Mouse (Mus musculus): Measurements from ENCODE around the gene Ankrd44. TPM values are rescaled to one million over a fixed set of nuclear protein-coding genes. Genes with fewer than 3 reads are reported as not detected.

Gene Ankrd44
- polyA plus RNA-seq, 1 experiment: 4.6 TPM

GRCm38 (mm10) chr1:54637340-54637739, 288.8 kb downstream of the Ankrd44 start:
- Histone ChIP-seq H3K27me3 (ENCODE audit: control insufficient read depth, insufficient read depth, insufficient read length) (no peaks in the 10 kb centered on the region), H3ac (ENCODE audit: control insufficient read depth, insufficient read length) (no peak overlapping the region), H3K36me3 (ENCODE audit: control insufficient read depth, insufficient read depth) (no peaks in the 10 kb centered on the region), H3K79me2 (ENCODE audit: control insufficient read depth, insufficient read depth) (no peaks in the 10 kb centered on the region), H3K4me2 (ENCODE audit: low read depth) (no peak overlapping the region), H3K4me3 (no peak overlapping the region)
- TF ChIP-seq SRF (IDR thresholded peaks at IDR 0.05; ENCODE audit: control insufficient read depth, insufficient read length, low read depth) (no peak), TCF12 (IDR thresholded peaks at IDR 0.05; ENCODE audit: insufficient read depth, poor library complexity, severe bottlenecking) (no peak), TCF3 (IDR thresholded peaks at IDR 0.05; ENCODE audit: insufficient read length, low read depth) (no peak), CEBPB (IDR thresholded peaks at IDR 0.05; ENCODE audit: insufficient read depth, poor library complexity, severe bottlenecking) (no peak), MYOG (IDR thresholded peaks at IDR 0.05; ENCODE audit: control insufficient read depth in 1 of 3, insufficient read depth in 1 of 3, insufficient read length in 2 of 3, low read depth in 2 of 3) (no peak), MYOD1 (IDR thresholded peaks at IDR 0.05; ENCODE audit: control insufficient read depth in 1 of 3, insufficient read length in 2 of 3, low read depth in 2 of 3) (no peak), USF1 (IDR thresholded peaks at IDR 0.05; ENCODE audit: low read depth) (no peak), POLR2AphosphoS2 (IDR thresholded peaks at IDR 0.05; ENCODE audit: insufficient read length, low read depth) (no peak), POLR2A (IDR thresholded peaks at IDR 0.05; ENCODE audit: insufficient read length, low read depth) (no peak), REST (IDR thresholded peaks at IDR 0.05; ENCODE audit: insufficient read depth, insufficient read length) (no peak), MAX (IDR thresholded peaks at IDR 0.05; ENCODE audit: low read depth) (no peak), E2F4 (IDR thresholded peaks at IDR 0.05; ENCODE audit: insufficient read depth) (no peak)

- Histone ChIP-seq H3K79me2 (ENCODE audit: control insufficient read depth, insufficient read depth) (no peaks in the 10 kb centered on the region), H3K36me3 (ENCODE audit: control insufficient read depth, insufficient read depth) (no peaks in the 10 kb centered on the region)
Measured at GRCm38 (mm10) chr1:54629106-54629505, 297.1 kb downstream of the Ankrd44 start.

GRCm38 (mm10) chr1:54614963-54615362, 311.2 kb downstream of the Ankrd44 start:
- TF ChIP-seq E2F4 (IDR thresholded peaks at IDR 0.05; ENCODE audit: insufficient read depth): no peak
- TF ChIP-seq MYOG (IDR thresholded peaks at IDR 0.05; ENCODE audit: control insufficient read depth in 1 of 3, insufficient read depth in 1 of 3, insufficient read length in 2 of 3, low read depth in 2 of 3): no peak
- TF ChIP-seq SRF (IDR thresholded peaks at IDR 0.05; ENCODE audit: control insufficient read depth, insufficient read length, low read depth): no peak
- no peak for TF ChIP-seq REST (IDR thresholded peaks at IDR 0.05; ENCODE audit: insufficient read depth, insufficient read length)
- no peak for TF ChIP-seq TCF12 (IDR thresholded peaks at IDR 0.05; ENCODE audit: insufficient read depth, poor library complexity, severe bottlenecking)
- TF ChIP-seq MYOD1 (IDR thresholded peaks at IDR 0.05; ENCODE audit: control insufficient read depth in 1 of 3, insufficient read length in 2 of 3, low read depth in 2 of 3): no peak
- TF ChIP-seq USF1 (IDR thresholded peaks at IDR 0.05; ENCODE audit: low read depth): no peak
- no peak for TF ChIP-seq POLR2AphosphoS2 (IDR thresholded peaks at IDR 0.05; ENCODE audit: insufficient read length, low read depth)
- TF ChIP-seq POLR2A (IDR thresholded peaks at IDR 0.05; ENCODE audit: insufficient read length, low read depth): no peak
- no peak for TF ChIP-seq CEBPB (IDR thresholded peaks at IDR 0.05; ENCODE audit: insufficient read depth, poor library complexity, severe bottlenecking)
- no peak for TF ChIP-seq TCF3 (IDR thresholded peaks at IDR 0.05; ENCODE audit: insufficient read length, low read depth)
- no peak for TF ChIP-seq MAX (IDR thresholded peaks at IDR 0.05; ENCODE audit: low read depth)
- Histone ChIP-seq H3ac (ENCODE audit: control insufficient read depth, insufficient read length) (no peak overlapping the region), H3K4me2 (ENCODE audit: low read depth) (no peak overlapping the region), H3K36me3 (ENCODE audit: control insufficient read depth, insufficient read depth) (no peaks in the 10 kb centered on the region), H3K79me2 (ENCODE audit: control insufficient read depth, insufficient read depth) (no peaks in the 10 kb centered on the region), H3K4me3 (no peak overlapping the region), H3K27me3 (ENCODE audit: control insufficient read depth, insufficient read depth, insufficient read length) (no peaks in the 10 kb centered on the region)

More at GRCm38 (mm10) chr1:54629106-54629505, 297.1 kb downstream of the Ankrd44 start:
- Histone ChIP-seq H3K27me3 (ENCODE audit: control insufficient read depth, insufficient read depth, insufficient read length) (no peaks in the 10 kb centered on the region), H3K4me3 (no peak overlapping the region), H3ac (ENCODE audit: control insufficient read depth, insufficient read length) (no peak overlapping the region), H3K4me2 (ENCODE audit: low read depth) (no peak overlapping the region)
- no peak for TF ChIP-seq USF1 (IDR thresholded peaks at IDR 0.05; ENCODE audit: low read depth)

- Histone ChIP-seq H3ac (ENCODE audit: control insufficient read depth, insufficient read length) (no peak overlapping the region), H3K27me3 (ENCODE audit: control insufficient read depth, insufficient read depth, insufficient read length) (no peaks in the 10 kb centered on the region), H3K4me2 (ENCODE audit: low read depth) (no peak overlapping the region), H3K4me3 (no peak overlapping the region), H3K79me2 (ENCODE audit: control insufficient read depth, insufficient read depth) (no peaks in the 10 kb centered on the region), H3K36me3 (ENCODE audit: control insufficient read depth, insufficient read depth) (no peaks in the 10 kb centered on the region)
- TF ChIP-seq SRF (IDR thresholded peaks at IDR 0.05; ENCODE audit: control insufficient read depth, insufficient read length, low read depth): no peak
- no peak for TF ChIP-seq TCF12 (IDR thresholded peaks at IDR 0.05; ENCODE audit: insufficient read depth, poor library complexity, severe bottlenecking)
- no peak for TF ChIP-seq MYOD1 (IDR thresholded peaks at IDR 0.05; ENCODE audit: control insufficient read depth in 1 of 3, insufficient read length in 2 of 3, low read depth in 2 of 3)
- no peak for TF ChIP-seq POLR2A (IDR thresholded peaks at IDR 0.05; ENCODE audit: insufficient read length, low read depth)
- no peak for TF ChIP-seq USF1 (IDR thresholded peaks at IDR 0.05; ENCODE audit: low read depth)
Measured at GRCm38 (mm10) chr1:54612344-54612743, 313.8 kb downstream of the Ankrd44 start.

GRCm38 (mm10) chr1:54611891-54612290, 314.3 kb downstream of the Ankrd44 start:
- Histone ChIP-seq H3K27me3 (ENCODE audit: control insufficient read depth, insufficient read depth, insufficient read length) (no peaks in the 10 kb centered on the region), H3K4me3 (no peak overlapping the region), H3K36me3 (ENCODE audit: control insufficient read depth, insufficient read depth) (no peaks in the 10 kb centered on the region), H3K4me2 (ENCODE audit: low read depth) (no peak overlapping the region), H3K79me2 (ENCODE audit: control insufficient read depth, insufficient read depth) (no peaks in the 10 kb centered on the region), H3ac (ENCODE audit: control insufficient read depth, insufficient read length) (no peak overlapping the region)
- TF ChIP-seq POLR2AphosphoS2 (IDR thresholded peaks at IDR 0.05; ENCODE audit: insufficient read length, low read depth): no peak
- TF ChIP-seq E2F4 (IDR thresholded peaks at IDR 0.05; ENCODE audit: insufficient read depth): no peak
- no peak for TF ChIP-seq TCF3 (IDR thresholded peaks at IDR 0.05; ENCODE audit: insufficient read length, low read depth)
- TF ChIP-seq POLR2A (IDR thresholded peaks at IDR 0.05; ENCODE audit: insufficient read length, low read depth): no peak
- no peak for TF ChIP-seq CEBPB (IDR thresholded peaks at IDR 0.05; ENCODE audit: insufficient read depth, poor library complexity, severe bottlenecking)
- TF ChIP-seq MAX (IDR thresholded peaks at IDR 0.05; ENCODE audit: low read depth): no peak

All from myocyte (in vitro differentiated cells).